Mouse (Mus musculus): Measurements from ENCODE around the gene Dkk1. TPM values are rescaled to one million over a fixed set of nuclear protein-coding genes. Genes with fewer than 3 reads are reported as not detected.

The Dkk1 gene
- polyA plus RNA-seq (2012; ENCODE audit: low replicate concordance): not detected in 2 replicates

GRCm38 (mm10) chr19:30549044-30549853 is at the start of gene Dkk1:
TSS of gene Dkk1 (minus strand) at chr19:30549665.

Measured in leukemia stem cell, adult 10-12 weeks (primary cell).